Mouse (Mus musculus): ENCODE data around the gene Cd24a. TPM values are rescaled to one million over a fixed set of nuclear protein-coding genes. Genes with fewer than 3 reads are reported as not detected.

Cd24a gene
- polyA plus RNA-seq, 1 experiment from 2014 or later, result 489 TPM

- Histone ChIP-seq H3K4me3 (replicated peaks; ENCODE audit: low read depth, low read length) (no peak overlapping the region), H3K4me1 (replicated peaks; ENCODE audit: insufficient read depth, low read length) (no peaks in the 10 kb centered on the region), H3K27ac (no peak overlapping the region), H3K9me3 (replicated peaks; ENCODE audit: low read length) (no peaks in the 10 kb centered on the region), H3K36me3 (ENCODE audit: insufficient read depth, low read length) (no peaks in the 10 kb centered on the region), H3K9ac (ENCODE audit: low read depth, low read length) (no peak overlapping the region), H3K27me3 (ENCODE audit: insufficient read depth, low read length) (no peaks in the 10 kb centered on the region), H3K4me2 (ENCODE audit: low read length) (no peak overlapping the region; the same call in 1 of the 2 replicates)
- peak; percentile 47 for DNase-seq (ENCODE audit: low spot score)
- 8% methylated on average over 6 of the region's 6 CpGs for WGBS
- no peak for ATAC-seq (replicated peaks; ENCODE audit: low FRiP score, low read depth)
- no peak for TF ChIP-seq CTCF (IDR thresholded peaks at IDR 0.05; ENCODE audit: low read depth)
Observed at GRCm38 (mm10) chr10:43619059-43619531, 41.0 kb downstream of the Cd24a start.

GRCm38 (mm10) chr10:43619939-43620338 is 41.9 kb downstream of the Cd24a start:
- Histone ChIP-seq H3K4me1 (replicated peaks; ENCODE audit: insufficient read depth, low read length) (no peaks in the 10 kb centered on the region), H3K27me3 (ENCODE audit: insufficient read depth, low read length) (no peaks in the 10 kb centered on the region), H3K4me3 (replicated peaks; ENCODE audit: low read depth, low read length) (no peak overlapping the region), H3K4me2 (ENCODE audit: low read length) (no peak overlapping the region), H3K36me3 (ENCODE audit: insufficient read depth, low read length) (no peaks in the 10 kb centered on the region), H3K9me3 (replicated peaks; ENCODE audit: low read length) (no peaks in the 10 kb centered on the region), H3K9ac (ENCODE audit: low read depth, low read length) (no peak overlapping the region), H3K27ac (no peak overlapping the region)
- ATAC-seq (replicated peaks; ENCODE audit: low FRiP score, low read depth), result no peak
- DNase-seq (ENCODE audit: low spot score), result no peak
- 88% methylated on average over 2 of the region's 2 CpGs for WGBS
- TF ChIP-seq CTCF (IDR thresholded peaks at IDR 0.05; ENCODE audit: low read depth), result no peak

GRCm38 (mm10) chr10:43623510-43623909 is 45.4 kb downstream of the Cd24a start:
- no peaks in the 10 kb centered on the region for H3K9me3 ChIP-seq (replicated peaks; ENCODE audit: low read length)
- no peak for TF ChIP-seq CTCF (IDR thresholded peaks at IDR 0.05; ENCODE audit: low read depth)
- ATAC-seq (replicated peaks; ENCODE audit: low FRiP score, low read depth), result no peak
- 90% methylated on average over 8 of the region's 8 CpGs for WGBS
- no peak overlapping the region for H3K4me2 ChIP-seq (ENCODE audit: low read length)
- no peak for DNase-seq (ENCODE audit: low spot score)
- H3K4me3 ChIP-seq (replicated peaks; ENCODE audit: low read depth, low read length), result no peak overlapping the region
- H3K27ac ChIP-seq, result no peak overlapping the region
- H3K36me3 ChIP-seq (ENCODE audit: insufficient read depth, low read length), result no peaks in the 10 kb centered on the region
- no peak overlapping the region for H3K9ac ChIP-seq (ENCODE audit: low read depth, low read length)
- no peaks in the 10 kb centered on the region for H3K27me3 ChIP-seq (ENCODE audit: insufficient read depth, low read length)
- no peaks in the 10 kb centered on the region for H3K4me1 ChIP-seq (replicated peaks; ENCODE audit: insufficient read depth, low read length)

- TF ChIP-seq CTCF (IDR thresholded peaks at IDR 0.05; ENCODE audit: low read depth), result no peak
- Histone ChIP-seq H3K27ac (no peak overlapping the region), H3K9ac (ENCODE audit: low read depth, low read length) (no peak overlapping the region), H3K36me3 (ENCODE audit: insufficient read depth, low read length) (no peaks in the 10 kb centered on the region), H3K9me3 (replicated peaks; ENCODE audit: low read length) (no peaks in the 10 kb centered on the region), H3K4me2 (ENCODE audit: low read length) (no peak overlapping the region), H3K4me3 (replicated peaks; ENCODE audit: low read depth, low read length) (no peak overlapping the region), H3K27me3 (ENCODE audit: insufficient read depth, low read length) (no peaks in the 10 kb centered on the region), H3K4me1 (replicated peaks; ENCODE audit: insufficient read depth, low read length) (no peaks in the 10 kb centered on the region)
- DNase-seq (ENCODE audit: low spot score) (no peak), ATAC-seq (replicated peaks; ENCODE audit: low FRiP score, low read depth) (no peak)
- 50% methylated on average over 5 of the region's 5 CpGs for WGBS
Observed at GRCm38 (mm10) chr10:43624362-43624761, 46.3 kb downstream of the Cd24a start.

GRCm38 (mm10) chr10:43624791-43625398 is 46.8 kb downstream of the Cd24a start:
- 63% methylated on average over 2 of the region's 2 CpGs for WGBS
- H3K4me2 ChIP-seq (ENCODE audit: low read length), result no peak overlapping the region
- no peak overlapping the region for H3K27ac ChIP-seq
- H3K9ac ChIP-seq (ENCODE audit: low read depth, low read length), result no peak overlapping the region
- H3K4me1 ChIP-seq (replicated peaks; ENCODE audit: insufficient read depth, low read length), result no peaks in the 10 kb centered on the region
- DNase-seq (ENCODE audit: low spot score) (no peak), ATAC-seq (replicated peaks; ENCODE audit: low FRiP score, low read depth) (no peak)
- no peaks in the 10 kb centered on the region for H3K9me3 ChIP-seq (replicated peaks; ENCODE audit: low read length)
- no peak overlapping the region for H3K4me3 ChIP-seq (replicated peaks; ENCODE audit: low read depth, low read length)
- H3K36me3 ChIP-seq (ENCODE audit: insufficient read depth, low read length), result no peaks in the 10 kb centered on the region
- H3K27me3 ChIP-seq (ENCODE audit: insufficient read depth, low read length), result no peaks in the 10 kb centered on the region
- no peak for TF ChIP-seq CTCF (IDR thresholded peaks at IDR 0.05; ENCODE audit: low read depth)

GRCm38 (mm10) chr10:43625578-43625977 is 47.5 kb downstream of the Cd24a start:
- no peaks in the 10 kb centered on the region for H3K36me3 ChIP-seq (ENCODE audit: insufficient read depth, low read length)
- no peak for ATAC-seq (replicated peaks; ENCODE audit: low FRiP score, low read depth)
- WGBS, result 42% methylated on average over 2 of the region's 2 CpGs
- H3K9me3 ChIP-seq (replicated peaks; ENCODE audit: low read length), result no peaks in the 10 kb centered on the region
- H3K4me1 ChIP-seq (replicated peaks; ENCODE audit: insufficient read depth, low read length), result no peaks in the 10 kb centered on the region
- no peak for TF ChIP-seq CTCF (IDR thresholded peaks at IDR 0.05; ENCODE audit: low read depth)
- no peaks in the 10 kb centered on the region for H3K27me3 ChIP-seq (ENCODE audit: insufficient read depth, low read length)
- DNase-seq (ENCODE audit: low spot score), result no peak
- H3K4me3 ChIP-seq (replicated peaks; ENCODE audit: low read depth, low read length), result no peak overlapping the region
- H3K4me2 ChIP-seq (ENCODE audit: low read length), result no peak overlapping the region
- no peak overlapping the region for H3K27ac ChIP-seq
- H3K9ac ChIP-seq (ENCODE audit: low read depth, low read length), result no peak overlapping the region

GRCm38 (mm10) chr10:43629216-43629615 is 51.1 kb downstream of the Cd24a start:
- Histone ChIP-seq H3K36me3 (ENCODE audit: insufficient read depth, low read length) (no peaks in the 10 kb centered on the region), H3K9me3 (replicated peaks; ENCODE audit: low read length) (no peaks in the 10 kb centered on the region), H3K27ac (no peak overlapping the region), H3K4me1 (replicated peaks; ENCODE audit: insufficient read depth, low read length) (no peaks in the 10 kb centered on the region), H3K4me2 (ENCODE audit: low read length) (no peak overlapping the region), H3K9ac (ENCODE audit: low read depth, low read length) (no peak overlapping the region), H3K4me3 (replicated peaks; ENCODE audit: low read depth, low read length) (no peak overlapping the region), H3K27me3 (ENCODE audit: insufficient read depth, low read length) (no peaks in the 10 kb centered on the region)
- TF ChIP-seq CTCF (IDR thresholded peaks at IDR 0.05; ENCODE audit: low read depth), result no peak
- ATAC-seq (replicated peaks; ENCODE audit: low FRiP score, low read depth) (no peak), DNase-seq (ENCODE audit: low spot score) (no peak)
- WGBS, result 47% methylated on average over 5 of the region's 5 CpGs
